Mouse (Mus musculus) small intestine, adult 2 months (tissue): ENCODE results near the gene 4930512M02Rik. TPM values are rescaled to one million over a fixed set of nuclear protein-coding genes. Genes with fewer than 3 reads are reported as not detected.

Experiments
- H3K27ac ChIP-seq: fragments of 200-500 bp; 2 replicates; pipeline ENCODE4 v1.5.1; 2012; ENCODE audit warnings: low read depth, low read length, control low read depth, inconsistent platforms; ENCODE audit not compliant: insufficient read depth
- H3K27me3 ChIP-seq: fragments of 200-500 bp; 2 replicates; pipeline ENCODE4 v1.6.1; 2012; ENCODE audit warnings: mild to moderate bottlenecking, moderate library complexity, low read length, inconsistent platforms; ENCODE audit not compliant: control insufficient read depth, insufficient read depth
- H3K36me3 ChIP-seq: fragments of 200-500 bp; 2 replicates; pipeline ENCODE4 v1.6.1; 2012; ENCODE audit warnings: mild to moderate bottlenecking, low read length, control low read depth, inconsistent platforms; ENCODE audit not compliant: control insufficient read depth, insufficient read depth
- H3K4me1 ChIP-seq: fragments of 200-500 bp; 2 replicates; pipeline ENCODE4 v1.6.1; 2012; ENCODE audit warnings: low read length, inconsistent platforms, mixed read lengths; ENCODE audit not compliant: control insufficient read depth, insufficient read depth, insufficient read length
- H3K4me3 ChIP-seq: fragments of 200-500 bp; 2 replicates; pipeline ENCODE4 v1.5.1; 2012; ENCODE audit warnings: low read depth, mild to moderate bottlenecking, control low read depth, inconsistent platforms, low read length, moderate library complexity
- CTCF ChIP-seq: fragments of 200-500 bp; IDR thresholded peaks from 2 replicates; pipeline ENCODE4 v1.5.1; 2012; ENCODE audit warnings: low read depth, mild to moderate bottlenecking, control low read depth, inconsistent platforms, low read length, moderate library complexity, mixed read lengths; ENCODE audit not compliant: insufficient replicate concordance, insufficient read length; ENCODE audit errors: extremely low read depth
- POLR2A ChIP-seq: fragments of 200-500 bp; IDR thresholded peaks from 2 replicates; pipeline ENCODE4 v1.6.1; 2012; ENCODE audit warnings: low read depth, mild to moderate bottlenecking, control low read depth, inconsistent platforms, low read length, moderate library complexity
- WGBS: fragments of 180-500 bp; shearing (Covaris S2); methylation state at CpG from one replicate; pipeline ENCODE4 v1.1.7; 2018; 5-methylcytosine and 5-hydroxymethylcytosine counted together
- polyA plus RNA-seq: library from polyadenylated mRNA; depleted of rRNA; stranded (reverse); fragments of >200 nt; gene quantifications from 2 replicates; pipeline ENCODE4 v1.2.3, GENCODE M21; 2012

4930512M02Rik gene
- polyA plus RNA-seq, 1 experiment: not detected

DNA sequence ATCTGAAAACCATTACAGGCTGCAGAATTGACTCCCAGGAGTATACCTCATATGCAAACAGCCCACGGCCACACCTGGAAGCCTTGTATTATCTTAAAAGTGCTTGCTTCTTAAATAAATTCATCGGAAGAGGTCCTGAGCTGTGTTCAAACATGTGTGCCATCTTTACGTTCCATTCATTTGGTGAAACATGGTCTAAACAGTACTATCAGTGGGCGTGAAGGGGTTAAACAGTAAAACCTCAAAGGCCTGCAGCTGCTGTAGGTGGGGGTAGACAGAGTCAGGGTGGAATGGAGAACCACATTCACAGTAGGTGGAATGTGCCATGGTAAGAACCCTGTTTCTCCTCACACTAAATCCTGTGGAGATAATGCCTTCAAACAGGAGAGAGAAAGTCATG lies 33.0 kb upstream of the 4930512M02Rik start:
- Histone ChIP-seq H3K36me3 (no peaks in the 10 kb centered on the region), H3K27ac (no peak overlapping the region), H3K4me1 (peaks cover 2% of the 10 kb centered on the region; the same call in 1 of the 2 replicates), H3K4me3 (no peak overlapping the region), H3K27me3 (no peaks in the 10 kb centered on the region)
- TF ChIP-seq POLR2A (no peak), CTCF (no peak)
- 67% methylated on average over 4 of the region's 4 CpGs for WGBS

DNA sequence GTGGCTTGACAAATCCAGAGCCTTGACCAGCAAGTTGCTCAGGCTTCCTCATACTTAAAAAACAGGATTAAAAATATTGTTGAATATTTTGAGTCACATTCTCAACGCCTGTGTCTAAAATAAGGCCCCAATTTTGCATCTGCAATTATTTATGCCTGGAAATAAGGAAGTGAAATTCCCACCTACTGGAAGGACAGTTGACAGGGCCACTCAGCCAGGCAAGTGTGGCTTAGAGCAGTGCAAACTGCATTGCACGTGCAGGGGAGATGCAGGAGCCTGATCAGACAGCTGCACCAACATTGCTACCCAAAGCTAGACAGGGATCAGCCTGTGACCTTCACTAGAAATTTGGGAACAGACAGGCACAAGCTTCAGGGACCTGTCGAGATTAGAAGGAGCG lies 31.2 kb upstream of the 4930512M02Rik start:
- peaks cover 2% of the 10 kb centered on the region; the same call in 1 of the 2 replicates for H3K4me1 ChIP-seq
- H3K27me3 ChIP-seq: no peaks in the 10 kb centered on the region
- no peaks in the 10 kb centered on the region for H3K36me3 ChIP-seq
- no peak for TF ChIP-seq CTCF
- no peak for TF ChIP-seq POLR2A
- no peak overlapping the region for H3K27ac ChIP-seq
- WGBS: 67% methylated on average over 4 of the region's 4 CpGs
- H3K4me3 ChIP-seq: no peak overlapping the region

DNA sequence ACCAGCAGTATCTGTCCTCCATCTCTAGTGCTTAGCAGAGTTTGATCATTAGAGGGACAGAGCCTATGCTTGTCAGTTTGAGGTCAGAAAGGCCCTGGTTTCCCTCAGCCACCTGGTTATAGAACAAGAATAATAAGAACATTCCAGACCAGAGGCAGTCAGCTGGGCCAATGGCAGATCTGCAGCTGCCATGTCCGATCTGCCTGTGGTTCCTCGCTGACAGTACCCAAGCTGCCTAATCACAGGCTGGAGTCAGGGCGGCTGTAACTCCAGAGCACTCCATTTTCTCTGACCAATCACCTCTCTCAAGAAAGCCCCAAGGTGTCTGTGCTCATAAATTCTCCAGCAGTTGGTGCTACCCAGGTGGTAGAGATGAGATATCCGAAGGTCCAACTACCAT lies 30.0 kb upstream of the 4930512M02Rik start:
- H3K4me3 ChIP-seq: no peak overlapping the region
- no peaks in the 10 kb centered on the region for H3K27me3 ChIP-seq
- no peak for TF ChIP-seq CTCF
- TF ChIP-seq POLR2A: no peak
- WGBS: 81% methylated on average over 4 of the region's 4 CpGs
- H3K36me3 ChIP-seq: no peaks in the 10 kb centered on the region
- peaks cover 2% of the 10 kb centered on the region; the same call in 1 of the 2 replicates for H3K4me1 ChIP-seq
- no peak overlapping the region for H3K27ac ChIP-seq

DNA sequence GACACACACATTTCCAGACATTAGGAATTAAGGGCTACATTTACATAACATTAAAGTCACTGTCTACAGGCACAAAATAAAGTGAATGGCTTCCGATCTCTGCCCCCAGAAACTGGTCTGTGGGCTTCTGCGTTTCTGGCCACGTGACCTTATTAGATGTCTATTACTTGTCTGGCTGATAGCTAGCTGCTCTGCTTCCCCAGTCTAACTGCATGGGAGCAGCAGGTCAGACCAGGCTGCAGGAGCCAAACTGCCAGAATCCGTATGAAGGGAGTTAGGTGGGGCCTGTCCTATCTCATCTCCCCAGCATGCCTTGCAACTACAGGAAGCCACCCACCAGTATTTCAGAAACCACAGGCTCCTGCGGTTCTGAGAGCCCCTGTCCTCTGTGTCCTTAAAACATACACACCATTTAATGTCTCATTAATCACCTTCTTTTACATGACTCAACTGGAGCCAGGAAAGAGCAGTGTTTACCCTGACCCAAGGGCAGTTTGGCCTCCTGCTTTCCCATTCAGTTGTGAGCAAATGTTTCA lies 29.4 kb upstream of the 4930512M02Rik start:
- Histone ChIP-seq H3K27ac (no peak overlapping the region), H3K27me3 (no peaks in the 10 kb centered on the region), H3K36me3 (no peaks in the 10 kb centered on the region), H3K4me1 (peaks cover 2% of the 10 kb centered on the region; the same call in 1 of the 2 replicates), H3K4me3 (no peak overlapping the region)
- no peak for TF ChIP-seq POLR2A
- TF ChIP-seq CTCF: no peak
- WGBS: 37% methylated on average over 5 of the region's 5 CpGs

DNA sequence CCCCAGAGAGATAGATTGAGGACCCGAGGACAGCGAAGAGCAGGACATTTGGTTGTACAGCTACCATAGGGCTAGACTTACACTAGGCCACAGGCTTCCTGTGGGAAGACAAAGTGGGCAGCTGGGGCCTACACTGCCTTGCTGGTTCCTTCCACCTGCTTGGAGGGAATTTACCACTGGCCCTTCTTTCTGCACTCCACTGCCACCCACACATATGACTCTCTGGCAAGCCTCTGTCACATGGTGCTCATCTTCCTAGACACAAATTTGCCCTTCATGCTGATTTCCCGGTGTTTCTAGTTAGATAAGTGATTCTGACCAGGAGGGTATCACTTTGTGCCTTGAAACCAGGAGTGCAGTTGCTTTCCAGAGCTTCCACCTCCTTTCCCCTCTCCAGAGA lies 28.8 kb upstream of the 4930512M02Rik start:
- Histone ChIP-seq H3K27ac (peak overlapping the region; percentile 7; the same call in 1 of the 2 replicates), H3K36me3 (no peaks in the 10 kb centered on the region), H3K27me3 (no peaks in the 10 kb centered on the region), H3K4me3 (no peak overlapping the region), H3K4me1 (peaks cover 2% of the 10 kb centered on the region; the same call in 1 of the 2 replicates)
- WGBS: 72% methylated on average over 3 of the region's 3 CpGs
- TF ChIP-seq CTCF: no peak
- TF ChIP-seq POLR2A: no peak

DNA sequence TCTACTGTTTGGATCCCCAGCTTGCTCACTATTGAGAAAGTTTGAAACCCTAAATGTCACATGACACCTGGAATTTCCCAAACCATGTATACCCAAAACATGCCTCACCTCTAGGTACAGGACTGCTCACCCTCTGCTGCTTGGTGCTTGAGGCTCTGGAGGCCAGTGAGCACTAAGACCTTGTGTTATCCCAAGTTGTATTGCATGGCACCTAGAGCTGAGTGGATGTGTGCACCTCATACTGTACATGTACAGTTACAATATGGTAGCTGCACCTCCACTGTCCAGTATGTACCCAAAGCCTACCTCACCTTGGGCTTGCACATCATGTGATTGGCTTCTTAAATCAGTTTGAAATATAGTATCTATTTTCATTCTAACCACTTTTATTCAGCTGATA lies 16.7 kb upstream of the 4930512M02Rik start:
- Histone ChIP-seq H3K4me3 (no peak overlapping the region), H3K36me3 (no peaks in the 10 kb centered on the region), H3K4me1 (no peaks in the 10 kb centered on the region), H3K27me3 (no peaks in the 10 kb centered on the region), H3K27ac (no peak overlapping the region)
- TF ChIP-seq POLR2A (no peak), CTCF (no peak)

DNA sequence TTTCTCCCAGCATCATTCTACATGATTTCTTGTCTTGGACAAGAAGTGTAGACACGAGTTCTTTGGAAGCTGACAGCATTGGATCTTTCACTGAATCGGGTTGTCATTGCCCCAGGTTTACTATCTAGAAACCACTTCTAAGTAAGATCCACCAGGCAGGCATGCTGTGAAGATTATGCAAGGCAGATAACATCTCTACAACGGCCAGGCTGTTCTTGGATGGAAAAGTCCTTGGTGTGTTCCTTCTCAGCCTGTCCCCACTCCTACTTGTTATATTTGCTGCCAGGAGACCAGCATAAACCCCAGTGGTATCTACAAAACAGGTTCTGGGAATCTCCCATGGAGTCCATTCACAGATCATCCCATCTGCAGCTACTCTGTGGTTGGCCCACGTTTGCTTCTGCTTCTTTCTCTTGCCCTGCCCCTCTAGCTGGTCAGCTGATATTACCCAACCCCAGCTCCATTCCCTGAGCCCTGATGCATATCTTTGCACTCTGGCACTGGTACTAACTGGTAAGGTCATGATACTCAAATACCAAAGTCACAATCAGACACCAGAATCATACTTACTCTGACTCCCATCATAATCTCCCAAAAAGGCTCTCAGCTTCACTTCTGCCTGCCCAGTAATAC lies 3.4 kb downstream of the 4930512M02Rik start:
- Histone ChIP-seq H3K4me3 (no peak overlapping the region), H3K4me1 (no peaks in the 10 kb centered on the region), H3K27me3 (no peaks in the 10 kb centered on the region), H3K36me3 (no peaks in the 10 kb centered on the region), H3K27ac (no peak overlapping the region)
- no peak for TF ChIP-seq CTCF
- no peak for TF ChIP-seq POLR2A
- 47% methylated on average over 4 of the region's 4 CpGs for WGBS
